Mouse (Mus musculus): ENCODE measurements around the gene Fam53a.
A peak's percentile ranks its signal among the peaks of the same experiment; 100 is the strongest.

Fam53a gene

GRCm38 (mm10) chr5:33629301-33629987, at the start of gene Fam53a, which contains the start of gene Gm9903:
Gene Fam53a, minus strand, starts transcription at chr5:33629635.
Gene Gm9903, plus strand, starts transcription at chr5:33629925.
- peak; percentile 93 for DNase-seq (ENCODE audit: low read depth)

DNA sequence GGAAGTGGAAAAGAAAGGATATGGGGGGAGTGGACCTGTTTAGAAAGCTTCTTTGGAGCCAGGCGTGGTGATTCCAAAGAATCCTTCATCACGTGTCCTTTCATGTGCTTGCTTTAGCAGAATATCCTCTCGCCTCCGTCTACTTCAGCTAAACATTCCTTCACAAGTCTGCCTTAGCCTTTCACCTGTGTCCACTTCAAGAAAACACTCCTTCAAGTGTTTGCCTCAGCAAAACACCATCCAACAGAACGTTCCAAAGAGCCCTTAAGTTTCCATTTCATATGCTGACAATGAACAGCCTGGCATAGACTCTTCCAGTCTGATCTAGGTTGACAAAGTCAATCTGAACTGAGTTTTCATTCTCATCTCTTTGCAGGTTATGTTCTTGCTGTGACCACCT, 48.8 kb upstream of the Fam53a start:
- no peak for DNase-seq (ENCODE audit: low read depth)

GRCm38 (mm10) chr5:33675964-33676363, 46.5 kb upstream of the Fam53a start:
- DNase-seq (ENCODE audit: low read depth), result no peak

DNA sequence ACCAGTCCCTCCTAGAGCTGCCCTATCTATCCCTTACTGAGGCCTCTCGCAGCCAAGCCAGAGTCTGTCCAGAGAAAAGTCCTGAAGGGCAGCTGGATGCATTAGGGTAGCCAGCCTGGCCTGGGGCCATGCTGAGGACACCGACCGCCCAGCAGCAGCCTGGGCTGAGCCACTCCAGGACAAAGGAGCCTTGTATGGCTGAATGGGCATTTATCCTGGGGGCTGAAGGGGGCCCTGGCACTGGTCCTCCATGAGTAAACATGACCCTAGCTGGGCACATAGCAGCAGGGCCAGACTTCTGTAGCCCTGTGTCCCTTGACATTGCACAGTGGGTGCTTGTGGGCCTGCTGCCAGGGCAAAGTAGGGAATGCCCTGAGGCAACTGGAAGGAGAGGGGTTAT, 45.0 kb upstream of the Fam53a start:
- DNase-seq (ENCODE audit: low read depth), result no peak

- DNase-seq (ENCODE audit: low read depth), result no peak
These were observed 42.2 kb upstream of the Fam53a start for GRCm38 (mm10) chr5:33671659-33672058.

- no peak for DNase-seq (ENCODE audit: low read depth)
These were observed 38.8 kb upstream of the Fam53a start for GRCm38 (mm10) chr5:33668223-33668622.

DNA sequence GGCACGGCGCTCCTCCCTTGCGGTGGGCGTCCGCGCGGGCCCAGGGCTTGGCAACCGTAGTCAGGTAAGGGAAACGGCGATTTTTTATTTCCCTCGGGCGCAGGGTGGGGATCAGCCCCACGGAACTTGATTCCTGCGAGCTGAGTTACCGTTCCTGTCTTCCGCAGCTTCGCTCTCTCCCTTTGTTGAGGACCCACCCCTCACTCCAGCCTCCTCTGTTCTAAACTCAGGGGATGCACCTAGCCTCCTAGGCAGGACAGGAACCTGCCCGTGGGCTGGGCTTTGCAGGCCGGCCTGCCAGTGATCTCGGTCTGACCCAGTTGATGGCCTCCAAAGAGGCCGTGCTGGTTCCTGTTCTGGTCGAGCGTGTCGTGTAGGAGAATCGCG, 29.2 kb upstream of the Fam53a start:
- DNase-seq (ENCODE audit: low read depth), result no peak

DNA sequence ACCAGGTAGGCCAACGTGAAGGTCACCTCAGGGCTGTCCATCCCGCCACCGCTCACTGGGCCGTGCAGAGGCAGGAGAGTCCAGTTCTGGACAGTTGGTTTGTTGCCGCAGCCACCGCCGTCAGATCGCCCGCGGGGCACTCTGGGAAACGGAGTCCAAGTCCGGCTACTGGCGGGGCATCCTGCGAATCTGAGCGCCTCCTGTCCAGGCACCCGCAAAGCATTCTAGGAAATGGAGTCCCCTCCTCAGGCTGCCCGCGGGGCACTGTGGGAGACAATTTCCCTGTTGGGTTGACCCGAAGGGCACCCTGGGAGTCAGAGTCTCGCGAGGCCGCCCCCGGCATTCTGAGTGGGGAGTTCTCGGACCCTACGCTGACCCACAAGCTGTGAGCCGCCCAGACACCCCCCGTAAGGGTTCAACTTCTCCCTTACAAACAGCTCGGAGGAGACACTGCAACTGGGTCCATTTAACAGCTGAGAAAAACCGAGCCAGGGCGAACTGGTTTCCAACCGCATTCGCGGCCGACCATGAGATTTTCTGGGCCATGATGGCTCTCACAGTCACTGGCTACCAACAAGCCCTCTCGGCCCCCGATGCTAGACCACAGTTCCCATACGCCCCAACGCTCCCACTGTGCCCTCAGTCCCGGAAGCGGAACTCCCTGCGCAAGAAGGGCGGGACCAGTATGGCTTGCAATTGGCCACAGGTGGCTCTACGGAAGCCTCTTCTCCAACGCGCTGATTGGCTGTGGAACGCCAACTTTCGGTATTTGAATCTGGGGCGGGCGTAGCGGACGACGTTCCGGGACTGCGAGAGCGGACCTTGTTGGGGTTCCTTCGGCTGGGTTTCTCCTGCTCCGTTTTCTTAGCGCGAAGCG, 28.6 kb upstream of the Fam53a start, which contains the start of the genes Tacc3 and Tmem129:
TSS of gene Tacc3 (plus strand) at position 342 of the 877 bp plus-strand sequence.
TSS of gene Tmem129 (minus strand) at position 630 of the 877 bp plus-strand sequence.
- peak; percentile 96 for DNase-seq (ENCODE audit: low read depth)

DNA sequence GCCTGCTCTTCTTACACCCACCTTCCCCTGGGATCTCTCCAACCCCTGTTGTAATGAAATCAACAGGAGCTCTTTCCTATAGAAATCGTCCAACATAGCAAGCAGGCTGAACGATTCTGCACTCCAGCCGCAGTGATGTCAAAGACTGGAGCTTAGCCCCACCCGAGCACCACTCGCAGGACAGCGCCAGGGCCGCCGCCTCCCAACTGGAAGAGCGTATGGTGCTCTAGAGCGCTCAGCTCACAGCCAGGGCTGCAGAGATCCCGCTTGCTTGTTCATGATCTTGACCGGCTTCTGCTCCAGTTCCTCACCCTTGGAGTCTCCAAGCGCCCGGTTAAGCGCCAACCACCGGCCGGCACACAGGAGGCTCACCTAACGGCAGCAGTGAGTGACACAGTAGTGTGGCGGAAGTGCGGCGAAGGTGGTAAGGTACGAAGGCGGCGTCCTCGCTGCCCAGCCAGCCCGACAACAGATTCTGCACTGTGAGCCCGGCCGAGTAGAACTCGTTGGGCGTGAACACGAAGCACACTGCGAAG, 27.9 kb upstream of the Fam53a start:
- peak; percentile 75 for DNase-seq (ENCODE audit: low read depth)

DNA sequence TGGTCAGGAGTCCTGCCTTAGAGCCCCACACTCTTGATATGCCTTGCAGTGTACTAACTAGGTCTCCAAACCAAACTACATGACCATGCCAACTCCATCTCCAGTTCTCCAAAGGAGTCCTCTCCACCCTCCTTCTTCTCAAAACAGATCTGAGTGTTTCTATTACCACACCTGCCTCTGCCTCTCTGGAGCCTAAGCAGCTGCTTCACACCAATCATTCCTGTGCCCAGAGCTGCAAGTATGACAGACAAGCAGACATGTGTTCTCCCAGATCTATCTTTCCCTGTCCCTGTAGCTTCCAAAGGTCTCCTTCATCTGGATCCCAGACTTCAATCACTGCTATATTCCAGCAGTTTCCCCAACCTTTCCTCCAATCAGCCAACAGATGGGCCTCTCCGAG, 27.3 kb upstream of the Fam53a start:
- DNase-seq (ENCODE audit: low read depth), result no peak

- DNase-seq (ENCODE audit: low read depth), result no peak
These were observed 25.9 kb upstream of the Fam53a start for GRCm38 (mm10) chr5:33655251-33655840.

DNA sequence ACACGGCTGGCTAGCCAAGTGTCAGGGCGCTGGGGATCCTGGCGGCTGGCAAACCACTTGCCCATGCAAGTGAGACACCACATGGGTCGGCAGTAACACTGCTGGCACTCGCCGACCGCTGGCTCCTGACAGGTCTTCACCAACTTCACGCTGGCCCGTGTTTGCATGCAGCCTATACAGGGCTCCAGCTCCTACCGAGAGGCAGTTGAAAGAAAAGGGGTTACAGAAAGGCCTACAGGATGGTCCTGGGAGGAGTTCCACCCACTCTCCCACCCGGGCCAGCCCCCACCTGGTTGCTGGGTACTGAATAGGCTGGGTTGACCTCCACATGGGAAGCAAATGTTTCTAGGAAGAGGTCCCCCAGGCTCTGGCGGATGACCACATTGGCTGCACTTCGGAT, 25.0 kb upstream of the Fam53a start:
- DNase-seq (ENCODE audit: low read depth), result no peak

DNA sequence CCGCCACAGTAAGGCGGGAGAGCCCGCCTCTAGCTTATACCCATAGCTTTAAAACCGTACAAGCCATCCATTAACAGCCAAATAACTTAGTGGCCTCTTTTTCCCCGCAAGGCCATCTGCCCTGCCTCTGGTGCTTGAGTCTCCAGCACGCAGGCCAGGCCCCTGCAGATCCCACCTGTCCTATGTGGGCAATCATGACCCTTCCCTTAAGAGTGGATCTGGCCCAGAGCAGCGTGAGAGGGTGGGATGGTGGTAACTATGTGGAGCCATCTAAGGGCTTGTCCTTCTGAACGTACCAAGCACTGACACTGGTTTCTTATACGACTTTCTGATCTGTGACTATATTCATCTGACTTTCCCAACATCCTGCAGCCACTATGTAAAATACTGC, 23.3 kb upstream of the Fam53a start:
- DNase-seq (ENCODE audit: low read depth), result no peak

DNA sequence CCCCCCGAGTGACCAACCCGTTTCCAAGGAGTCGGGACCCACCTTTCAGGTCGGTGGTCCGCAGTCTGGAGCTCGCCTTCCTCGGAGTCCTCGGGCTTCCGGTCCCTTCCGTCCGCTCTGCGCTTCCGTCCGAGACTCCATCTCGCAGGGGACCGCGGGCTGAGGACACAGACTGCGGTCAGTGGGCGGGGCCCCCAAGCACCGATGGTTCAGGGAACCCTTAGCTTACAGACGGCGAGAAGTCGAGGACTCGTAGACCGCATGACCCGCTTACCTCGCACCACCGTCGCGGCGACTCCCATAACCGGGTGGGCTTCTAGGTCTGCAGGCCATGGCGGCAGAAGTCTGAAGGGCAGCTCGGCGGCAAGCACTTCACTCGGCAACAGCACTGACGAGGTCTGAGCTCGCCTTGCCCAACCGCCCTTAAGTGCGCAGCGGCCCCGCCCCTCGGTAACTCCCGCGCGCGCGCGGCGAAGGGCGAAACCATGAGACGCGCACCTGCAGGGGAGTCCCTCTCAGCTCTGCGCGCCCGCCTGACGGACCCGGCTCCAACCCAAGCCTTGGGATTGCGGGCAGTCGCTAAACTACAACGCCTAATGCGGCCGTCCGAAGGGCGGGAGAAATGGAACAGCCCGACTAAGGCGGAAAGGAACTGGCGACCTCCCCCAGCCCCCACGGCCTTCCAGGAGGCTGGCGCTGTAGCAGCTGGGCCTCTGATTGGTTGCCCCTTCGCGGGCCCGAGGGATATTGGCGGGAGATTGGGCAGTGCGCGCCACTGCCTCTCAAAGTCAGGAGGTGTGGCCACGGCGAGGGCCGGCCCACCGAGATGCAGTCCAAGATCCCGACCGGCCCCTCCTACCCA, 22.7 kb upstream of the Fam53a start, which contains the start of gene Slbp:
TSS of gene Slbp (minus strand) at position 654 of the 862 bp plus-strand sequence.
- peak; percentile 93 for DNase-seq (ENCODE audit: low read depth)

- no peak for DNase-seq (ENCODE audit: low read depth)
These were observed 22.1 kb upstream of the Fam53a start for GRCm38 (mm10) chr5:33651541-33651920.

- no peak for DNase-seq (ENCODE audit: low read depth)
These were observed 21.6 kb upstream of the Fam53a start for GRCm38 (mm10) chr5:33651017-33651416.

- no peak for DNase-seq (ENCODE audit: low read depth)
These were observed 11.2 kb upstream of the Fam53a start for GRCm38 (mm10) chr5:33640652-33641051.

GRCm38 (mm10) chr5:33638826-33639225, 9.4 kb upstream of the Fam53a start:
- no peak for DNase-seq (ENCODE audit: low read depth)

DNA sequence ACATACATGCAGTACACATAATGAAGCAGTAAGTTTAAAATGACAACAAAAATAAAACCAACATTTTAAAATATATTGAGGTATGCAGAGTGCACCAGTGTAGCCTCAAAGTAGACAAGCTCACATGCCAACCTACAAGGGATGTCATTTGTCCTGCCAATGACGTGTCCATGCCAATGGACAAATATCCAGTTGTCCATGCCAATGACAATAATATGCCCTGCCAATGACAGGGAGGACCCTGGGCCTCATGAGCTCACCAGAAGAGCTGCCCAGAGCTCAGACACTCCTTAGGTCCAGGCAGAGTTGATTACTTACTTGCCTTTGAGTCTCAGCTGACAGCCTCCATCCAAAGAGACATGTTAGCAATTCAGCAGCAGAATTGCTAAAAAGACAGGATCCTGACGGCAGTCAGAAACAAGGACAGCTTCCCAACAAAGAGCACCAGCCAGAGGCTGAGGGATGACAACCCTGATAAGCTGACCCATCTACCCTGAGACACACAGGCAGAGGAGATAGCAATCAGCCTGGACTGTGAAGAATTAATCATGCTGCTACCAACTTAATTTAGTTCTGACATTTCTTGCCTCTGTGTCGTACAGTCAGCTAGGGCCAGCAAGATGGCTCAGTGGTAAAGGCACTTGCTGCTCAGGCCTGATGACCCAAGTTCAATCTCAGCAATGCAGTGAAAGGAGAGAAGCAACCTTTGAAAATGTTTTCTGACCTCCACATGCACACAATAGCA, 8.3 kb upstream of the Fam53a start:
- no peak for DNase-seq (ENCODE audit: low read depth)

DNA sequence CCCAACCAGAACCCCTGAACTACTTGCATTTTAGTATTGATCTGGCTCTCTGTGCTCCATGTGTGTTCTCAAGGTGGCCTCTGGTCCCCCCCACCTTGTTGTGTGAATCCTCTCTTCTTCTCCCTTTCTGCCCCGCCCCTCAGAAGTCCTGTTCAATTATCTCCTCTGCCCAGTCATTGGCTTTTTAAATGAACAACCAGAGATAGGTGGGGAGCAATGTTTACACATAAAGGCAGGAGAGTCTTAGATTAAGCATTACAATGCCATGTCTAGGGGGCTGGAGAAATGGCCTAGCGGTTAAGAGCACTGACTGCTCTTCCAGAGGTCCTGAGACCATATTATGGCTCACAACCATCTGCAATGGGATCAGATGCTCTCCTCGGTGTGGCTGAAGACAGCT, 5.9 kb upstream of the Fam53a start:
- no peak for DNase-seq (ENCODE audit: low read depth)

- no peak for DNase-seq (ENCODE audit: low read depth)
These were observed 3.1 kb upstream of the Fam53a start for GRCm38 (mm10) chr5:33632526-33632925.
